Mouse (Mus musculus) erythroid progenitor cell, adult 5-6 weeks (primary cell): ENCODE data around the gene Slc41a2. TPM values are rescaled to one million over a fixed set of nuclear protein-coding genes. Genes with fewer than 3 reads are reported as not detected.
A peak's percentile ranks its signal among the peaks of the same experiment; 100 is the strongest.
"Not testable (repeated sequence)": the region's sequence is repeated elsewhere in the genome, so short reads cannot be mapped to it uniquely, and the experiment has no call there.

Experiments used
- ATAC-seq: replicated peaks from 2 replicates; pipeline ENCODE4 v1.8.0; 2016; ENCODE audit warnings: moderate number of reproducible peaks, mild to moderate bottlenecking, moderate TSS enrichment, inconsistent platforms; ENCODE audit not compliant: poor library complexity, low FRiP score, severe bottlenecking
- total RNA-seq, 2 experiments: library from RNA; stranded (forward) in 1 of 2; stranded (reverse) in 1 of 2; fragments of 150-400 nt in 1 of 2; fragments of 186-747, 209-891 nt in 1 of 2; gene quantifications; 2 replicates each; pipeline versions ENCODE4 v1.2.3 to v1.2.4; 2015 to 2017; ENCODE audit warnings: low replicate concordance in 2 of 2

The Slc41a2 gene
- total RNA-seq (2015; ENCODE audit: low replicate concordance) (not detected in 2 replicates), total RNA-seq (2017; ENCODE audit: low replicate concordance) (not detected in 2 replicates)

- no peak for ATAC-seq
Observed at GRCm38 (mm10) chr10:83337159-83337951, at the start of gene Slc41a2. Gene Slc41a2, minus strand, starts transcription at chr10:83337882.

- no peak for ATAC-seq
Observed at GRCm38 (mm10) chr10:83385330-83385910, 47.7 kb upstream of the Slc41a2 start.

DNA sequence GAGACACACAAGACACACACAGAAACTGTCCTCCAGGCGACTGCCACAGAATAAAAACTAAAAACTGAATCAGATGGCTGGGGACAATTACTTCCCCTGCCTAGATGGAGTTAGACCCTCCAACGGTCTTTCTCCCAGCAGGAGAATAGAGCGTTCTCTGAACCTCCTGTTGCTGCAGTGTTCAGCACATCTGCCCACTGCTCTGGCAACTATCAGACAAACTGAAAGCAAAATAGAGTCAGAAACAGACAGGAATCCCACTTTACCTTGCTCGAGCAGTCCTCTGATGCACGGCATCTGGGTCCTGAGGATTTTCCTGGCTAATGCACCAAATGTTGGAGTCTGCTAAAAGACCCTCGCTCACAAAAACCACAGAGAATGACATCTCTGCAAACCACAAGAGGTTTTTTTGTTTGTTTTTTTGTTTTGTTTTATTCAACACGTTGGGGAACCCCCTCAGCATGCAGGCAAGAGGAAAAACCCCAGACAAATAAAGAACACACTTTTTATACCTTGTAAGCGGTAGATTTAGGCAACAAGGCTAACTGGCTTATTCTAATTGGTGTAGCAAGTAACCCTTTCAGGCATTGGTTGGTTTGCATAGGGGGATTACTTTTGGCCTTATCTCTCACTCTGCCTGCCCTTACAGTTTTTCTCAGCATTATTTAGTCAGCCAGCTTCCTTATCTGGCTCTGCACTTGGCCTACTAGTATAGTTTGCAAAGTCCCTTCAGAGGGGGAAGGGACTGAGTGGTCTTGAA lies 47.0 kb upstream of the Slc41a2 start:
- ATAC-seq = no peak

DNA sequence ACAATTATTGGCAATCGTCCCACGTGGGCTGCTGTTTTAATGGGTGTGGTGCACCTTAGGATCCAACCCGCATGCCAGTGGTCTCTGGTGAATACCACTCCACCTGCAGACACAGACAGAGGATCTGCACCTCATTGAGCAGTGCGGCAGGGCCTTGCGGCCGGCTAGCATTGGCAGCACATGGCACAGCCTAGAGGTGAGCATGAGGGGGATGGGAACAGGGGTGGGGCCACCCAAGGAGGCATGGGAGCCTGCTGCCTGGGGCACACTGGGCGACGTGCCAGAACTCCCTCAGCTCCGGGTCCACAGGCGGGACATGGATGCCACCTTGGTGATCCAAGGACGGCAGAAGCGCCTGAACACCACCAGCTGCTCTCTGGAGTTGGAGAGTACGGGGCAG lies 46.2 kb upstream of the Slc41a2 start:
- ATAC-seq = peak; percentile 49; the same call in 1 of the 2 replicates

DNA sequence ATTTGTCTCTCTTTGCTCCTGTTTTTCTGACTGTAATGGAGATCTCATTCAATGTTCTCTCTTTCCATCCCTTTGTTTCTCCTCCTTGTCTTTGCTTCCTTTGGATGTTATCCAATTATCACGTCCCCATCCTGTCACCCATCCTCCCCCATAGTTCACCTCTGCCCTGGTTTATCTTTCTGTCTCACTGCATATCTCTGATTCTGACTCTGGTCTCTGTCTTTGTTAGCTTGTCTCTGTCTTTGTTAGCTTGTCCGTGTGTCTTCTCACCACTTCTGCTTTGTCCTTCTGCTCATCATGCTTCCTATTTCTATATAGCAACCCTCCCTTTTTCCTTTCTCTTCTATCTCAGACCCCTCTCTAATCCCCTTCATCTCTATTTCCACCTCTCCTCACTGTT lies 45.3 kb upstream of the Slc41a2 start:
- ATAC-seq = no peak

GRCm38 (mm10) chr10:83382528-83382927 lies 44.8 kb upstream of the Slc41a2 start:
- no peak for ATAC-seq

DNA sequence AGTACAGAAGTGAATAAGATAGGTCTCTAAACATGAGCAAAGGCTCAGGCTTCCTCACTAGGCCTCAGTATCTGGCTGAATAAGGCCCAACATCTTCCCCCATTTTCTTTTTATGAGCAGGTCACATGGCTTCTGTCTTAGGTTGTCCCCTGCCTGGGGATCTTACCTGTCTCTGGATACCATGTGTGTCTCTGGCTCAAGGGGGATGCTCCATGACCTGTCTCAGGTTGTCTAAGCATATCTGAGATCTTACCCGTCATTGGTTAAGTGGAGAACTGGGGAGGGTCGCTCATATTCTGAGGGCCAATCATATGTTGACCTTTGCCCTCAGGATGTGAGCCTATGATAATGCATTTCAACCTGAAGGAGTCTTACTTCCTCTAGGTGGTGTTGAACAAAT lies 42.8 kb upstream of the Slc41a2 start:
- ATAC-seq = no peak

DNA sequence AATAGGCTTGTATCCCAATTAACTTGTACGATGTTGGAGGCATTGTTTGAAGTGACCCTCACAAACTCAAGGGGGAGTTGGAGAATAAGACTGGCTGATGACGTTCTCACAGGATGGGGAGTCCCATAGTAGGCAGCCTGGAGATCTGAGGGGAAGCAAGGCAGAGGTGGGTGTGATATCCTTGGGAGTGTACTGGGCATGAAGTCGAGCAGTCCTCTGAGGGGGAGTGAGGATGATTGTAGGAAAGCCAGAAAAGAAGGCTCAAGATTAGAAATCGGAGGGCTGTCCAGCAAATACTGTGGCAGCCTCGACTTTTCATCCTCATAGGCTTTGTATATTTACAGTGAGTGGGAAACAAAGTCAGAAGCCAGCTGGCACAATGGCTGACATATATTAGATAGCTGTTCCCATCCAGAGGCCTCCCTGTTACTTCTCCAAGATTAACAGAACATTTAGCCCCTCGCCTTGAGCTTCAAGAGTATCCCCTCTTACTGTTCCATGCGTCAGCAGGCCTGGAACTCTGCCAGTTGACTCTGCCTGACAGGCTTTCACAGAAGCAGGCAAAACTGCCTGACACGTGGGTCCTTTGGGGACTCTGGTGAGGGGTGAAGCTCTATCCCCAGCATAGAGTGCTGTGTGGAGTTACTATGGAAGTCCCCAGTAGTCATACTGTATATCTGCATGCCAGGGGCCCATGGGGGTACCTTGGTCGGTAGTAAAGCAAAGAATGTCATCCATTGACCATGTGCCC lies 40.6 kb upstream of the Slc41a2 start:
- ATAC-seq = no peak

GRCm38 (mm10) chr10:83376911-83377682 lies 39.4 kb upstream of the Slc41a2 start:
- ATAC-seq = no peak

DNA sequence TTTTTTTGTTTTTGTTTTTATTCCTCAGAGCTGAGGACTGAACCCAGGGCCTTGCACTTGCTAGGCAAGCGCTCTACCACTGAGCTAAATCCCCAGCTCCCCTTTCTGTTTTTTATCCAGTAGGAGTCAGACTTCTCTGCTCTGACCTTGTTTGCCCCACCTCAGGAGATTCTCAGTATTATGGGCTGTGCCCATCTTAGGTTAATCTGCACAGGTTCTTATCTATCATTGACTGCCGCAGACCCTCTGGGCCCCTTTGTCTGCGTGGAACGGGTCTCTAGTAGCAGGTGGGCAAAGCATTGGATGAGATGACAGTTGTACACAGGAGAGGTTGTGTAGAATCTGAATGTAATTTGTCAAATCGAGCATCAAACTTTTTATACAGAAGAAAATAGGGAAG lies 37.8 kb upstream of the Slc41a2 start:
- ATAC-seq = not testable (repeated sequence)

- ATAC-seq = no peak
Observed at GRCm38 (mm10) chr10:83374045-83374656, 36.5 kb upstream of the Slc41a2 start.

DNA sequence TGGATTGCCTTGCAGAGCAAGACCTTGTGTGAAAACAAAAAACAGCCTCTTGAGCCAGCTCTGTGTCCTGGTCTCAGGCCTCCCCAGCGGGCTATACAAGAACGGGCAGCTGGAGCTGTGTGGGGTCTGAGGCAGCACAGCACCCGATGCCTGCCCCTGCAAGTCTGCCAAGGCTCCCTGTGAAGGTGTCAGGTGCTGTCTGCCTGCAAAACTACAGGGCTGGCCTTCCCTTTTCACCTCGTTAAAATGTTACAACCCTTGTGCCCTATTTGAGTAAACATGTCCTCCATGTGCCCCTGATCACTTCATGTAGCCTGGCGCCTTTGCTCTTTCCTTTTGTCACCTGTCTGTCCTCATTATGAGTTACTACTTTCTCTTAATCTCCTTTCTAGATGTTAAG lies 31.2 kb upstream of the Slc41a2 start:
- no peak for ATAC-seq

- no peak for ATAC-seq
Observed at GRCm38 (mm10) chr10:83363451-83363850, 25.8 kb upstream of the Slc41a2 start.

DNA sequence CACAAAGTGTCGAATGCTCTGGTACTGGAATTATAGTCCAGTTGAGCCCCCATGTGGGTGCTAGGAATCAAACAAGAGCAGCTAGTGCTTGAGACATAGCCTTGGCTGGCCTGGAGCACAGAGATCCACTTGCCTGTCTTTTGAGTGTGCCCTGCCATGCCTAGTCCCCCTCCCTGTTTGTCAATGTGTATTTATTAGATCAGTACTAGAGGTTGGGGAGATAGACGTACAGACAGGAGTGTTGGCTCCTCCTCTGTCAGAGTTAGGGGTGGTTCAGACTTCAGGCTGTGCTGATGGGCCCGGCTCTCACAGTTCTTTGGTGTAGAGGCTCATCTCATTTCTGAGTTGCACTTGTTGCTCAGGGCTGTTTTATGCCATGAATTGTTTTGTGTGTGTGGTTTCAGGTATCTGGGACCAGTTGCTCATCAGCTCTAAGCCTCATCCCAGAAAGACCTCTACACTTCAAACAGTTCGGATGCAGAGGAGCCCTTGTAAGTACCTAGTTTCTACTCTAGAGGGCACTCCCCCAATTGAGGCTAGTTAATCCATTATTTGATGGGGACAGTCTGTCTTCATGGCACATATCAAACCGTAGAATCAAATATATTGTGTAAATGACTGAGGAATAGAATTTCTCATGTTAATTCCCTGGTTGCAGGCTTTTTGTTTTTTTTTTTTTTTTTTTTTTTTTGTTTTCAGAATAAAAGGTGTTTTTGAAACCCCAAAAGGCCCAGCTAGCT lies 24.1 kb upstream of the Slc41a2 start:
- no peak for ATAC-seq

GRCm38 (mm10) chr10:83360356-83360755 lies 22.7 kb upstream of the Slc41a2 start:
- ATAC-seq = peak; percentile 61

DNA sequence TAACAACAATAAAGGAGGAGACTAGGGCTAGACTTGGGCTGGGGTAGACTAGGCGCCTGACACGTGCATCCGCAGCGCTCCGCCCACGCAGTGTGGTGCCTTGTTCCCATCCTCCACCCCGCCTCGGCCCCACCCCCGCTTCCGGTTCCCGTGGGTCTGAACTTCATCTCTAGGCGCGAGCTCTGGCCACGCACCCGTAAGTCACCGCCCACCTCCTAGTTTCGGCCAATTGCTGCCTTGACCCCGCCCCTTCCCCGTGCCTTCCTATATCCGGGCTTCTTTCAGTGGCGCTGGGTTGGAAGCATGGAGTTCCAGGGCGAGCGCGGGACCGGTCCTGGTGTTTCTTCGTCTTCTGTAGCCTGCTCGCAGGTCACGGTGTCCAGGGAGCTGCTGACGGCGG lies 22.3 kb upstream of the Slc41a2 start, which contains the start of gene D10Wsu102e:
Gene D10Wsu102e (plus strand): TSS at position 266 of the 400 bp plus-strand sequence.
- peak; percentile 99 for ATAC-seq

DNA sequence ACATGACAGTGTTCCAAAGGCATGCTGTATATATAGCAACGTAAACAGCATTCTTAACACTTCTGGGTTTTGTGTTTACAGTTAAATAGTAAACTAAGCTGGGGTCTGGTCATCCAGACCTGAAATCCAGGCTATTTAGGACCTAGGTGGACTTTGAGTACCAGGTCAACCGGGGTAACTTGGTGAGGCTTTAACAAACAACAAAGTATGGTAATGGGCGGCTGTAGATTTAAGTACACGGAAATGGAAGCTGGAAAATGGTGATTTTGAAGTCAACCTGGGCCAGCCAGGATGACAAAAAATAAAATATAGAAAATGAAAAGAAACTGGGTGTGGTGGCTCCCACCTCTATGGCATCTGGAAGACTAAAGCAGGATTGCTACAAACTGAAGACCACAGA lies 21.8 kb upstream of the Slc41a2 start:
- no peak for ATAC-seq

DNA sequence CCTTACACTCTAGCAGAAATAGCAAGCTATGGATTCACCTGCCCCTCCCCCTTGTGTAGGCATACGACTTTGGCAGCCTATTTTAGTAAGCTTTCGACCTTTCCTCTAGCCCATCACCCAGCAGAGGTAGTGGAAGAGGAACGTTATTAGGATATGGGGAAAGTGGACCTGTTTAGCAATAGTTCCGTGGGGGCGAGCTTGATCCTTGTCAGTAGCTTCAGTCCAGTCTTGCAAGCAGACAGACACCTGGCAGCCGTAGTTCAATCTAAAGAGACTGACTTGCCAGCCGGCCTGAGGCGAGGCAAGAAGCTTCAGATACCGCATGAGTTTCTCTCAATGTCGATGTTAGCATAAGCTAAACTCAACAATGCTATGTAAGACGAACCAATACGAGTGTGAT lies 18.7 kb upstream of the Slc41a2 start:
- ATAC-seq = no peak
